Mouse (Mus musculus) lung, embryonic 14.5 days (tissue): ENCODE measurements around the gene Olfr1367. TPM values are rescaled to one million over a fixed set of nuclear protein-coding genes. Genes with fewer than 3 reads are reported as not detected.

Experiments
- ATAC-seq: fragments of 200-750 bp; cut with Nextera tagmentation; 2 replicates; pipeline ENCODE4 v1.8.0; 2017; ENCODE audit warnings: mild to moderate bottlenecking, moderate TSS enrichment, moderate library complexity; ENCODE audit not compliant: insufficient read depth
- DNase-seq: peaks from one replicate; pipeline ENCODE4 v3.0.0-alpha.2; 2015
- H3K27ac ChIP-seq: fragments of 300-500 bp; sonication (generic); 2 replicates; pipeline ENCODE4 v1.5.1; 2014; ENCODE audit warnings: low read depth, mild to moderate bottlenecking, moderate library complexity
- H3K27me3 ChIP-seq: fragments of 300-500 bp; sonication (generic); 2 replicates; pipeline ENCODE4 v1.6.1; 2014; ENCODE audit warnings: low read length, control low read depth; ENCODE audit not compliant: insufficient read depth
- H3K36me3 ChIP-seq: fragments of 300-500 bp; sonication (generic); 2 replicates; pipeline ENCODE4 v1.6.1; 2014; ENCODE audit warnings: control low read depth; ENCODE audit not compliant: insufficient read depth
- H3K4me1 ChIP-seq: fragments of 300-500 bp; sonication (generic); 2 replicates; pipeline ENCODE4 v1.6.1; 2014; ENCODE audit warnings: antibody characterized with exemption, control low read depth; ENCODE audit not compliant: insufficient read depth
- H3K4me2 ChIP-seq: fragments of 300-500 bp; sonication (generic); 2 replicates; pipeline ENCODE4 v1.6.1; 2014; ENCODE audit warnings: mild to moderate bottlenecking
- H3K4me3 ChIP-seq: fragments of 300-500 bp; sonication (generic); 2 replicates; pipeline ENCODE4 v1.5.1; 2014; ENCODE audit warnings: low read depth, low read length
- H3K9ac ChIP-seq: fragments of 300-500 bp; sonication (generic); 2 replicates; pipeline ENCODE4 v1.6.1; 2014
- H3K9me3 ChIP-seq: fragments of 300-500 bp; sonication (generic); 2 replicates; pipeline ENCODE4 v1.6.1; 2016; ENCODE audit warnings: low read depth, low read length, control low read depth
- CTCF ChIP-seq: IDR thresholded peaks from 2 replicates; pipeline ENCODE4 v1.5.1; 2016; ENCODE audit warnings: antibody characterized with exemption, low read depth
- whole genome bisulfite sequencing: fragments of 180-500 bp; shearing (Covaris S2); extraction: QIAGEN DNeasy Blood & Tissue Kit; methylation state at CpG from one replicate; pipeline ENCODE4 v1.1.7; 2014; 5-methylcytosine and 5-hydroxymethylcytosine counted together
- polyA plus RNA-seq: library from polyadenylated mRNA; unstranded; fragments of >200 nt; fragmentation: Nextera tagmentation; extraction: Ambion mirVana; gene quantifications from 2 replicates; pipeline ENCODE4 v1.2.1, GENCODE M21; 2014

The Olfr1367 gene
- polyA plus RNA-seq, 1 experiment from 2014 or later = not detected

DNA sequence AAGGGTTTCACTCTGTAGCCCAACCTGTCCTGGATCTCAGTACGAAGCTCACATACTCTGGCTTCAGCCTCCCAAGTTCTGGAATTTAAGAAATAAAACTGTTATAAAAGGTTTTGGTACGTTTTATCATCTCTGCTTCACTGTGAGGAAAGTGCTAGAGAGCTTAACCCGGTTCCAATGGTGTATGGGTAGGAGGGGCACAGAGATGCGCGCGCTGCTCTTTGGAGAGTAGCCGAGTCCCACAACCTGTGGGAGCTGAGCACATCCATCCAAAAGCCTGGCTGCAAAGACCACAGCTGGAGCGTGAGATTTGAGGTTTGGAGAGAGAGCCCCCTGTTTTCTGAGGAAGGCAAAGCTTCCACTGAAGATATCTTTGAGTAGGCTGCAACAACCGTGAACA lies 19.3 kb upstream of the Olfr1367 start:
- DNase-seq (peak; percentile 64), ATAC-seq (peak; percentile 73)
- Histone ChIP-seq H3K4me2 (peak overlapping the region; percentile 60), H3K36me3 (no peaks in the 10 kb centered on the region), H3K9ac (peak overlapping the region; percentile 13; the same call in 1 of the 2 replicates), H3K9me3 (no peaks in the 10 kb centered on the region), H3K27ac (no peak overlapping the region), H3K27me3 (0 out of 2 replicates have a peak, but pooled peaks cover 4% of the 10 kb centered on the region), H3K4me3 (peak overlapping the region; percentile 37), H3K4me1 (no peaks in the 10 kb centered on the region)
- no peak for TF ChIP-seq CTCF
- WGBS = under 1% methylated on average over 9 of the region's 9 CpGs

DNA sequence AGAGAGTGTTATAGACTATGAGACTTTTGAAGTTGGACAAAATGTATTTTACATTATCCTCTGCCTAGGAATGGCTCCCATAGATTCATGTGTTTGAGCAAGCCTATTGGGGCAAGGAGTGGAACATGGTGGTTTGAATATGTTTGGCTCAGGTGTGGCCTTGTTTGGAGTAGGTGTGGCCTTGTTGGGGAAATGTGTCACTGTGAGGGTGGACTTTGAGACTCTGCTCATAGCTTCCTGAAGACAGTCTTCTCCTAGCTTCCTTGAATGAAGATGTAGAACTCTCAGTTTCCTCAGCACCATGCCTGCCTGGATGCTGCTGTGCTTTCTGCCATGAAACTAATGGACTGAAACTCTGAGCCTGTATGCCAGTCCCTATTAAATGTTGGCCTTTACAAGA lies 3.9 kb downstream of the Olfr1367 start:
- TF ChIP-seq CTCF = no peak
- H3K4me2 ChIP-seq = no peak overlapping the region
- DNase-seq = no peak
- H3K27me3 ChIP-seq = no peaks in the 10 kb centered on the region
- no peak overlapping the region for H3K27ac ChIP-seq
- no peaks in the 10 kb centered on the region for H3K9me3 ChIP-seq
- no peak for ATAC-seq
- H3K36me3 ChIP-seq = no peaks in the 10 kb centered on the region
- H3K4me3 ChIP-seq = no peak overlapping the region
- no peak overlapping the region for H3K9ac ChIP-seq
- no peaks in the 10 kb centered on the region for H3K4me1 ChIP-seq

DNA sequence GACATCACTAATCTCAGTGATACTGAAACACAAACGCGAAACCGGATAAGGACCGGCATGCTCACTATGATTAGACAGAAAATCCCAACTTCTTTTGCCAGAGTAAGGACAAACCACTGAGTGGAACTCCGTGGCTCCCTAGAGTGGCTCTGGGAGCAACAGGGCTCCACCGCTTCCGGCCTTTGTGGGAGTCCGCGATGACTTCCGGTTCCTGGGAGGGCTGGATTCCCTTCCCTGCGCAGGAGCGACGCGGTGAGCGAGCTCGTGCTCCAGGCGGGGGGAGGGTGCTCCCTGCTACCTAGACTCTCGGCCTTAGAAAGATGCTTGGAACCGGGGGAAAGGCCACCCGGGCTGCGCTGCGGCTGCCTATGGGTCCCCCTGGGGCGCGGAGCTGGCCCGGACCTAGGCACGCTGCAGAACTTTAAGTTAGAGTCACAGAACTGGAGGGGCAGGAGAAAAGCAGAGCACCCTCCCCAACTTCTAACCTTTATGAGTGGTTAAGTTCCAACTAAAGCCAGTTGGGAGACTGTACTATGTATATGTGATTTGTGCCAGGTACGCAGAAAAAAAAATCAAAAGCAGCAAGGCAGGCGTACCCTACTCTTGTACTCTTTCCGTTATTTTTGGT lies 16.0 kb downstream of the Olfr1367 start, which contains the start of gene Zscan12:
Gene Zscan12, plus strand, starts transcription at position 200 of the 628 bp plus-strand sequence.
- 1% methylated on average over 29 of the region's 29 CpGs for WGBS
- TF ChIP-seq CTCF = no peak
- no peaks in the 10 kb centered on the region for H3K9me3 ChIP-seq
- no peaks in the 10 kb centered on the region for H3K27me3 ChIP-seq
- peak within 1 kb of the TSS; percentile 82 for H3K9ac ChIP-seq
- ATAC-seq (peak; percentile 100), DNase-seq (peak; percentile 97)
- peak within 1 kb of the TSS; percentile 82 for H3K27ac ChIP-seq
- peaks cover 3% of the 10 kb centered on the region; the same call in 1 of the 2 replicates for H3K4me1 ChIP-seq
- H3K4me3 ChIP-seq = peak within 1 kb of the TSS; percentile 71
- H3K4me2 ChIP-seq = peak within 1 kb of the TSS; percentile 59
- peaks cover 12% of the 10 kb centered on the region for H3K36me3 ChIP-seq

DNA sequence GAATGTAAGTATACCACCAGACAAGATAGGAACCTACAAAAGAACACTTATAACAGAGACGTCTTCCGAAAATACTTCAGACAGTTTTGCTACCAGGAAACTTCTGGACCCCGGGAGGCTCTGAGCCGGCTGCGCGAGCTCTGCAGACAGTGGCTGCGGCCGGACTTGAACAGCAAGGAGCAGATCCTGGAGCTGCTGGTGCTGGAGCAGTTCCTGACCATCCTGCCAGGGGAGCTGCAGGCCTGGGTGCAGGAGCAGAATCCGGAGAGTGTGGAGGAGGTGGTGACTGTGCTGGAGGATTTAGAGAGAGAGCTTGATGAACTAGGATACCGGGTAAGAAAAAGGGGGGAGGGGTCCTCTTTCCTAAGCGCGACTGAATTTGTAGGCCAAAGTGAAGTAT lies 17.0 kb downstream of the Olfr1367 start:
- DNase-seq (peak; percentile 10), ATAC-seq (no peak)
- peak overlapping the region; percentile 82 for H3K9ac ChIP-seq
- no peaks in the 10 kb centered on the region for H3K9me3 ChIP-seq
- no peak for TF ChIP-seq CTCF
- H3K27me3 ChIP-seq = no peaks in the 10 kb centered on the region
- no peak overlapping the region for H3K27ac ChIP-seq
- H3K4me1 ChIP-seq = peaks cover 3% of the 10 kb centered on the region; the same call in 1 of the 2 replicates
- peaks cover 21% of the 10 kb centered on the region for H3K36me3 ChIP-seq
- H3K4me3 ChIP-seq = peak overlapping the region; percentile 71
- WGBS = 60% methylated on average over 12 of the region's 12 CpGs
- peak overlapping the region; percentile 59 for H3K4me2 ChIP-seq

DNA sequence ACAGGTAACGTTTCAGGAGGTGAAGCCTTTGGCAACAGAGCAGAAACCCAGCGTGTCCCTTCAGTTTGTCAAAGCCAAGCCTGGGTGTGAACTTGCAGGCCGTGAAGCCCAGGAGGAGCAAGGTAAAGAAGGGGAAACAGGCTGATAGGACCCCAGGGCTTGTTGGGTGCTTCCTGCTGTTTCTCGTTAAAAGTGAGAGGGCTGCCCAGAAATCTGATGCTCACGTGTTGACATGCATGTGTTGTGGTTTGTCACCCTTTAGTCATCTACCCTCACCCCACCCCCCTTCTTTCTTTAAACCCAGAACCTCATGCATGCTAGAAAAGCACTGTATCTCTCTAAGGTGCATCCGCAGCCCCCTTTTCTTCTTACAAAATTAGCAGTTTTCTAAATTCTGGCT lies 19.9 kb downstream of the Olfr1367 start:
- peaks cover 3% of the 10 kb centered on the region; the same call in 1 of the 2 replicates for H3K4me1 ChIP-seq
- no peak for TF ChIP-seq CTCF
- no peak overlapping the region for H3K9ac ChIP-seq
- 55% methylated on average over 6 of the region's 6 CpGs for WGBS
- no peak overlapping the region for H3K4me3 ChIP-seq
- H3K27me3 ChIP-seq = no peaks in the 10 kb centered on the region
- ATAC-seq (no peak), DNase-seq (no peak)
- no peak overlapping the region for H3K4me2 ChIP-seq
- peaks cover 39% of the 10 kb centered on the region for H3K36me3 ChIP-seq
- H3K9me3 ChIP-seq = no peaks in the 10 kb centered on the region
- H3K27ac ChIP-seq = no peak overlapping the region

DNA sequence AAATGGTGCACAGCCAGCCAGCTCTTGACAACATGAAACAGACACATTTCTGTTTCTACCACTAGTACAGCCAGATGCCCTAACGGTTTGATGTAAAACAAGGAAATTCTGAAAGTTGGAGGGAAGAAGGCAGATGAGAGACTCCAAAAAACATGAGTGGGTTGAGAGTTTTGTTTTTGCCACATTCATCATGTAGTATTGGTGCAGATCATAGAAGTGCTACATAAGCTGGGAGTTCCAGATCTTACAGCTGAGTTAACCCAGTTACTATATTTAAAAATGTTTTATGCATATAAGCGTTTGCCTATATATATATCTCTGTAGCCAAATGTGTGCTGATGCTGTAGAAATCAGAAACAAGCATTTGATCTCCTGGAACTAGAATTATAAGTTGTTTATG lies 26.0 kb downstream of the Olfr1367 start:
- ATAC-seq (no peak), DNase-seq (no peak)
- TF ChIP-seq CTCF = no peak
- Histone ChIP-seq H3K9ac (no peak overlapping the region), H3K9me3 (no peaks in the 10 kb centered on the region), H3K27me3 (no peaks in the 10 kb centered on the region), H3K36me3 (peaks cover 32% of the 10 kb centered on the region), H3K4me2 (no peak overlapping the region), H3K4me1 (no peaks in the 10 kb centered on the region), H3K27ac (no peak overlapping the region), H3K4me3 (no peak overlapping the region)
- 87% methylated on average over 2 of the region's 2 CpGs for WGBS

DNA sequence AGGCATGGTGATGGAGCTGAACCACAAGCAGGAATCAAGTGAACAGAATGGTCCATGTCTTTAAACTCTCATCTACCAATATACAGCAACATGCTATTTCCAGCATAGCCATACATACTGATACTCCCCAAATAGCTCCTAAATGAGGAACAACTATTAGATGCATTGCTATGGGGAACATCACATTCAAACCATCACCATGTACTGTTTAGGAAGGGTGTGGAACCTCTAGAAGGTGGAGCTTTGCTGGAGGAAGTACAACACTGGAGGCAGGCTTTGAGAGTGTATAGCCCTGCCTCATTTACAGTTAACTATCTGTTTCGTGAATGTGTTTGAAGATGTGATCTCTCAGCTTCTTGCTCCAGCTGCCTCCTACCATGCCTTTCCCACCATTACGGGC lies 31.1 kb downstream of the Olfr1367 start:
- H3K4me3 ChIP-seq = no peak overlapping the region
- no peak overlapping the region for H3K9ac ChIP-seq
- 83% methylated on average over 2 of the region's 2 CpGs for WGBS
- H3K27me3 ChIP-seq = no peaks in the 10 kb centered on the region
- H3K36me3 ChIP-seq = no peaks in the 10 kb centered on the region
- no peak overlapping the region for H3K27ac ChIP-seq
- TF ChIP-seq CTCF = no peak
- no peak overlapping the region for H3K4me2 ChIP-seq
- DNase-seq = no peak
- ATAC-seq = no peak
- no peaks in the 10 kb centered on the region for H3K9me3 ChIP-seq
- no peaks in the 10 kb centered on the region for H3K4me1 ChIP-seq
